Mouse (Mus musculus): ENCODE measurements at regions not wholly inside any gene's neighbourhood (a gene's known extent, or its start where the extent isn't known, plus 50 kb on each side); places are given as distances from the start of the nearest gene placed in this dataset.
A peak's percentile ranks its signal among the peaks of the same experiment; 100 is the strongest.

- Histone ChIP-seq H3K36me3 (ENCODE audit: control insufficient read depth, insufficient read depth) (no peaks in the 10 kb centered on the region), H3K9ac (ENCODE audit: low read depth, low read length) (no peak overlapping the region), H3K27me3 (replicated peaks; ENCODE audit: control insufficient read depth, insufficient read depth, low read length) (no peaks in the 10 kb centered on the region), H3K27ac (ENCODE audit: low read depth, low read length) (no peak overlapping the region), H3K4me1 (replicated peaks; ENCODE audit: control insufficient read depth, insufficient read depth, low read length) (no peaks in the 10 kb centered on the region), H3K4me2 (replicated peaks; ENCODE audit: low read depth) (no peak overlapping the region), H3K9me3 (ENCODE audit: control insufficient read depth) (no peaks in the 10 kb centered on the region), H3K4me3 (ENCODE audit: low read depth, low read length) (no peak overlapping the region)
- WGBS = 53% methylated on average over 1 of the region's 1 CpGs
- no peak for ATAC-seq
- no peak for TF ChIP-seq CTCF (IDR thresholded peaks at IDR 0.05; ENCODE audit: low read depth)
These were observed 472.7 kb upstream of the Adamts9 start for GRCm38 (mm10) chr6:93416006-93416405.

GRCm38 (mm10) chr6:93411077-93411452, 467.8 kb upstream of the Adamts9 start:
- peak; percentile 39; the same call in 1 of the 2 replicates for TF ChIP-seq CTCF (IDR thresholded peaks at IDR 0.05; ENCODE audit: low read depth)
- ATAC-seq = no peak
- no peaks in the 10 kb centered on the region for H3K9me3 ChIP-seq (ENCODE audit: control insufficient read depth)
- 57% methylated on average over 3 of the region's 3 CpGs for WGBS
- H3K27me3 ChIP-seq (replicated peaks; ENCODE audit: control insufficient read depth, insufficient read depth, low read length) = no peaks in the 10 kb centered on the region
- no peak overlapping the region for H3K27ac ChIP-seq (ENCODE audit: low read depth, low read length)
- no peak overlapping the region for H3K9ac ChIP-seq (ENCODE audit: low read depth, low read length)
- no peaks in the 10 kb centered on the region for H3K4me1 ChIP-seq (replicated peaks; ENCODE audit: control insufficient read depth, insufficient read depth, low read length)
- no peaks in the 10 kb centered on the region for H3K36me3 ChIP-seq (ENCODE audit: control insufficient read depth, insufficient read depth)
- H3K4me2 ChIP-seq (replicated peaks; ENCODE audit: low read depth) = no peak overlapping the region
- no peak overlapping the region for H3K4me3 ChIP-seq (ENCODE audit: low read depth, low read length)

- Histone ChIP-seq H3K9me3 (ENCODE audit: control insufficient read depth) (no peaks in the 10 kb centered on the region), H3K4me2 (replicated peaks; ENCODE audit: low read depth) (no peak overlapping the region), H3K4me3 (ENCODE audit: low read depth, low read length) (no peak overlapping the region), H3K36me3 (ENCODE audit: control insufficient read depth, insufficient read depth) (no peaks in the 10 kb centered on the region), H3K27ac (ENCODE audit: low read depth, low read length) (no peak overlapping the region), H3K4me1 (replicated peaks; ENCODE audit: control insufficient read depth, insufficient read depth, low read length) (no peaks in the 10 kb centered on the region), H3K9ac (ENCODE audit: low read depth, low read length) (no peak overlapping the region), H3K27me3 (replicated peaks; ENCODE audit: control insufficient read depth, insufficient read depth, low read length) (no peaks in the 10 kb centered on the region)
- no peak for ATAC-seq
- TF ChIP-seq CTCF (IDR thresholded peaks at IDR 0.05; ENCODE audit: low read depth) = no peak
- 57% methylated on average over 5 of the region's 5 CpGs for WGBS
These were observed 467.3 kb upstream of the Adamts9 start for GRCm38 (mm10) chr6:93410416-93411076.

DNA sequence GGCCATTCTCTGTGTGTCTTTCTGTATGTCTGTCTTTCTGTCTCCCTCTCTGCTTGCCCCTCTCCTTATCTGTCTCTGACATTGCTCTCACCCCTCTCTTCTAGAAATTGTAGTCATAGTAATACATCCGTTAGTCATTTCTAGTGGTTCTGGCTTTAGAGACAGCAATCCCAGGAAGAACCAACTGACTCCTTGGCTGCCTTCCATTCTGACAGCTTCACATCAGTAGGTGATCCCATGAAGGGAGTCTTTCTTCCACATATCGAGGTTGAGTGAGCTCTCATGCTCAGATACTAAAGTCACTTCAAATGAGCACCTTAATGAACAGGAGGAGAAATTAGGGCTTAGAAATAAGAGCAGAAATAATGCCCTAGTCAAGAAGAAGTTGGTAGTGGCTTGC, 455.3 kb upstream of the Adamts9 start:
- H3K4me1 ChIP-seq (replicated peaks; ENCODE audit: control insufficient read depth, insufficient read depth, low read length) = no peaks in the 10 kb centered on the region
- no peaks in the 10 kb centered on the region for H3K36me3 ChIP-seq (ENCODE audit: control insufficient read depth, insufficient read depth)
- TF ChIP-seq CTCF (IDR thresholded peaks at IDR 0.05; ENCODE audit: low read depth) = no peak
- H3K4me2 ChIP-seq (replicated peaks; ENCODE audit: low read depth) = no peak overlapping the region
- no peak overlapping the region for H3K9ac ChIP-seq (ENCODE audit: low read depth, low read length)
- no peak overlapping the region for H3K4me3 ChIP-seq (ENCODE audit: low read depth, low read length)
- no peaks in the 10 kb centered on the region for H3K9me3 ChIP-seq (ENCODE audit: control insufficient read depth)
- 79% methylated on average over 2 of the region's 2 CpGs for WGBS
- H3K27me3 ChIP-seq (replicated peaks; ENCODE audit: control insufficient read depth, insufficient read depth, low read length) = no peaks in the 10 kb centered on the region
- H3K27ac ChIP-seq (ENCODE audit: low read depth, low read length) = no peak overlapping the region
- ATAC-seq = no peak

DNA sequence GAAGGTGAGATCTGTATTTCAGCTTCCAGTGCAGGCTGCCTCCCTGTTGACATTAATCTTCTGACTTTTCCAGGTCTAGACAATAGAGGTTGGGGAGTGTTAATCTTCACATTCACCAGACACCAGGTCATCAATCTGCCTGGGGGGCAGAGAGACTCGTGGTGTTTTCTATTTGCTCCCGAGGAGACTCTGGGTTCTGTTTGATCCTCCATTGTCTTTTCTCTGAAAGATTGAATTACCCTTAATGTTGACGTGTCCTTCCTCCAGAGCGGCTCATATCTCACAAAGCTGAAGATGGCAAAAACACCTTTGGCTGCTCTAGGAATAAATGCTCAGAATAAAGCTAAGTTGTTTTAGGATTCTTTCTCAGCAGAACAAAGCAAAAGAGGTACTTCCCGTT, 453.8 kb upstream of the Adamts9 start:
- Histone ChIP-seq H3K9ac (ENCODE audit: low read depth, low read length) (no peak overlapping the region), H3K4me1 (replicated peaks; ENCODE audit: control insufficient read depth, insufficient read depth, low read length) (no peaks in the 10 kb centered on the region), H3K4me2 (replicated peaks; ENCODE audit: low read depth) (no peak overlapping the region), H3K27me3 (replicated peaks; ENCODE audit: control insufficient read depth, insufficient read depth, low read length) (no peaks in the 10 kb centered on the region), H3K4me3 (ENCODE audit: low read depth, low read length) (no peak overlapping the region), H3K9me3 (ENCODE audit: control insufficient read depth) (no peaks in the 10 kb centered on the region), H3K27ac (ENCODE audit: low read depth, low read length) (no peak overlapping the region), H3K36me3 (ENCODE audit: control insufficient read depth, insufficient read depth) (no peaks in the 10 kb centered on the region)
- 38% methylated on average over 5 of the region's 5 CpGs for WGBS
- no peak for ATAC-seq
- TF ChIP-seq CTCF (IDR thresholded peaks at IDR 0.05; ENCODE audit: low read depth) = no peak

DNA sequence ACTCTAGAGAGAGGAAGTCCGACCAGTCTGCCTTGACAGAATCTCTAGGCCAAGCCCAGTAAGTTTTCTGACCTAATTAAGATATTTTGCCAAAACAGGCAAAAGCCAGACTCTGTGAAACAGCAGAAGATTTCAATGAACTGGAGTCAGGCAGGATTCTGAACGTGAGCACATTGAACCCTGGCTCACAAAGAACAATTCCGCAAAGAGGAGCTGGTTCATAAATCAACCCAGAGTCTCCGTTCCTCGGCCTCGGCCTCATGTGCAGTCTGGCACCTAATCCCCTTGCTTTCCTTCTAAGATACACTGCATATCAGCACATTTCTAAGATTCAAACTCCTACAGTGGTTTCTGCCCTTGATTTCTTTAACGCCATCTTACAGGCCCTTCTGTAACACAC, 452.7 kb upstream of the Adamts9 start:
- 54% methylated on average over 7 of the region's 7 CpGs for WGBS
- TF ChIP-seq CTCF (IDR thresholded peaks at IDR 0.05; ENCODE audit: low read depth) = no peak
- Histone ChIP-seq H3K9ac (ENCODE audit: low read depth, low read length) (no peak overlapping the region), H3K27me3 (replicated peaks; ENCODE audit: control insufficient read depth, insufficient read depth, low read length) (no peaks in the 10 kb centered on the region), H3K9me3 (ENCODE audit: control insufficient read depth) (no peaks in the 10 kb centered on the region), H3K36me3 (ENCODE audit: control insufficient read depth, insufficient read depth) (no peaks in the 10 kb centered on the region), H3K4me2 (replicated peaks; ENCODE audit: low read depth) (no peak overlapping the region), H3K27ac (ENCODE audit: low read depth, low read length) (no peak overlapping the region), H3K4me3 (ENCODE audit: low read depth, low read length) (no peak overlapping the region), H3K4me1 (replicated peaks; ENCODE audit: control insufficient read depth, insufficient read depth, low read length) (no peaks in the 10 kb centered on the region)
- ATAC-seq = no peak

- Histone ChIP-seq H3K4me2 (replicated peaks; ENCODE audit: low read depth) (no peak overlapping the region), H3K9ac (ENCODE audit: low read depth, low read length) (no peak overlapping the region), H3K4me1 (replicated peaks; ENCODE audit: control insufficient read depth, insufficient read depth, low read length) (no peaks in the 10 kb centered on the region), H3K9me3 (ENCODE audit: control insufficient read depth) (no peaks in the 10 kb centered on the region), H3K4me3 (ENCODE audit: low read depth, low read length) (no peak overlapping the region), H3K36me3 (ENCODE audit: control insufficient read depth, insufficient read depth) (no peaks in the 10 kb centered on the region), H3K27ac (ENCODE audit: low read depth, low read length) (no peak overlapping the region), H3K27me3 (replicated peaks; ENCODE audit: control insufficient read depth, insufficient read depth, low read length) (no peaks in the 10 kb centered on the region)
- no peak for ATAC-seq
- WGBS = 60% methylated on average over 6 of the region's 6 CpGs
- no peak for TF ChIP-seq CTCF (IDR thresholded peaks at IDR 0.05; ENCODE audit: low read depth)
These were observed 452.0 kb upstream of the Adamts9 start for GRCm38 (mm10) chr6:93395296-93395695.

All from intestine, postnatal 0 days (tissue).